Mouse (Mus musculus) frontal cortex, postnatal 36 days (tissue): Measurements from ENCODE around the gene Dhh.
A peak's percentile ranks its signal among the peaks of the same experiment; 100 is the strongest.

Experiments used
- DNase-seq, 2 experiments: peaks; one replicate each; pipeline ENCODE4 v3.0.0; 2022; ENCODE audit warnings: low spot score in 2 of 2

Gene Dhh

GRCm38 (mm10) chr15:98916016-98916415, 17.7 kb upstream of the Dhh start:
- no peak for DNase-seq

- no peak for DNase-seq
These were observed 16.6 kb upstream of the Dhh start for GRCm38 (mm10) chr15:98914903-98915302.

- peak; percentile 24 to 30 for DNase-seq
These were observed 6.4 kb upstream of the Dhh start for GRCm38 (mm10) chr15:98904692-98905091.

GRCm38 (mm10) chr15:98902600-98902999, 4.3 kb upstream of the Dhh start:
- no peak for DNase-seq

GRCm38 (mm10) chr15:98901530-98901929, 3.2 kb upstream of the Dhh start:
- DNase-seq: no peak

- DNase-seq: no peak
These were observed 845 bp downstream of the Dhh start for GRCm38 (mm10) chr15:98897495-98897894.

- DNase-seq: no peak
These were observed 2.4 kb downstream of the Dhh start for GRCm38 (mm10) chr15:98895635-98896589.

GRCm38 (mm10) chr15:98894746-98895634, 3.4 kb downstream of the Dhh start:
- DNase-seq: no peak

GRCm38 (mm10) chr15:98893940-98894745, 4.2 kb downstream of the Dhh start, which contains the start of gene Rhebl1:
TSS of gene Rhebl1 (minus strand) at chr15:98894540.
- DNase-seq: no peak

GRCm38 (mm10) chr15:98893036-98893435, 5.3 kb downstream of the Dhh start:
- DNase-seq: no peak

- DNase-seq: peak in 1 of 2 experiments; percentile 75
These were observed 6.3 kb downstream of the Dhh start for GRCm38 (mm10) chr15:98891907-98892606.

- no peak for DNase-seq
These were observed 7.1 kb downstream of the Dhh start for GRCm38 (mm10) chr15:98891198-98891742.

GRCm38 (mm10) chr15:98887526-98887925, 10.8 kb downstream of the Dhh start:
- no peak for DNase-seq

- no peak for DNase-seq
These were observed 11.5 kb downstream of the Dhh start for GRCm38 (mm10) chr15:98886667-98887387.

- DNase-seq: no peak
These were observed 14.2 kb downstream of the Dhh start for GRCm38 (mm10) chr15:98884106-98884505.

GRCm38 (mm10) chr15:98883661-98884060, 14.7 kb downstream of the Dhh start:
- no peak for DNase-seq

GRCm38 (mm10) chr15:98881656-98882008, 16.7 kb downstream of the Dhh start:
- DNase-seq: no peak

GRCm38 (mm10) chr15:98880978-98881655, 17.2 kb downstream of the Dhh start:
- peak; percentile 85 to 91 for DNase-seq

GRCm38 (mm10) chr15:98877331-98877730, 21.0 kb downstream of the Dhh start:
- peak in 1 of 2 experiments; percentile 69 for DNase-seq
